Mouse (Mus musculus) cortical plate, adult 2 months (tissue): ENCODE results near the gene Slamf6.

Source experiments
- CTCF ChIP-seq: fragments of 200-500 bp; IDR thresholded peaks from 2 replicates; pipeline ENCODE4 v1.5.1; 2011; ENCODE audit warnings: mild to moderate bottlenecking, control low read depth, low read length; ENCODE audit not compliant: insufficient read depth; ENCODE audit errors: extremely low read depth
- POLR2A ChIP-seq: fragments of 200-500 bp; IDR thresholded peaks from 2 replicates; pipeline ENCODE4 v1.6.1; 2011; ENCODE audit warnings: mild to moderate bottlenecking, low read length, control low read depth; ENCODE audit not compliant: insufficient read depth; ENCODE audit errors: extremely low read depth

DNA sequence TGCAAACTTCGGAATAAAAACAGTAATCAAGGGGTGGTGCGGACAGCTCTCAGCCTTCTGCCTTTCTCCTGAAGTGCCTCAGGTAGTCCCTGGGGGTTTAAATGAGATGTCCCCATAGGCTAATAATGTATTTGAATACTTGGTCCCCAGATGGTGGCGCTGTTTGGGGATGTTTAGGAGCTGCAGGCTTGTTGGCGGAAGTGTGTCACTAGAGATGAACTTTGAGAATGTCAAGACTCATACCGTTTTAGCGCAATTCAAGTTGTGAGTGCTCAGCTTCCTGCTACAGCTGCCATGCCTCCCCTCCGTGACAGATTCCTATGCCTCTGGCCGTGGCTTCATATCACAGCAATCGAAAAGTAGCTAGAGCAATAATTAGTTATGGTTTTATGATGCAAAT, 58.1 kb downstream of the Slamf6 start:
- TF ChIP-seq CTCF (no peak), POLR2A (no peak)
